Mouse (Mus musculus) hindbrain, embryonic 15.5 days (tissue): Measurements from ENCODE around the gene Gm572. TPM values are rescaled to one million over a fixed set of nuclear protein-coding genes. Genes with fewer than 3 reads are reported as not detected.
A peak's percentile ranks its signal among the peaks of the same experiment; 100 is the strongest.

ENCODE experiments used
- ATAC-seq: fragments of 200-750 bp; cut with Nextera tagmentation; 2 replicates; pipeline ENCODE4 v1.8.0; 2017; ENCODE audit warnings: low read depth, moderate number of reproducible peaks, moderate TSS enrichment; ENCODE audit not compliant: low FRiP score
- H3K27ac ChIP-seq: fragments of 300-500 bp; sonication (generic); replicated peaks from 2 replicates; pipeline ENCODE4 v1.5.1; 2015; ENCODE audit warnings: mild to moderate bottlenecking, inconsistent platforms
- H3K27me3 ChIP-seq: fragments of 300-500 bp; sonication (generic); 2 replicates; pipeline ENCODE4 v1.6.1; 2015; ENCODE audit warnings: control low read depth, inconsistent platforms
- H3K36me3 ChIP-seq: fragments of 300-500 bp; sonication (generic); 2 replicates; pipeline ENCODE4 v1.6.1; 2015; ENCODE audit warnings: control low read depth, inconsistent platforms
- H3K4me1 ChIP-seq: fragments of 300-500 bp; sonication (generic); replicated peaks from 2 replicates; pipeline ENCODE4 v1.6.1; 2015; ENCODE audit warnings: control low read depth, inconsistent platforms
- H3K4me2 ChIP-seq: fragments of 300-500 bp; sonication (generic); 2 replicates; pipeline ENCODE4 v1.6.1; 2015; ENCODE audit warnings: moderate library complexity, mild to moderate bottlenecking, inconsistent platforms
- H3K4me3 ChIP-seq: fragments of 300-500 bp; sonication (generic); 2 replicates; pipeline ENCODE4 v1.5.1; 2015; ENCODE audit warnings: mild to moderate bottlenecking, inconsistent platforms
- H3K9ac ChIP-seq: fragments of 300-500 bp; sonication (generic); 2 replicates; pipeline ENCODE4 v1.6.1; 2015; ENCODE audit warnings: inconsistent platforms
- H3K9me3 ChIP-seq: fragments of 300-500 bp; sonication (generic); 2 replicates; pipeline ENCODE4 v1.6.1; 2016; ENCODE audit warnings: control low read depth, inconsistent platforms
- WGBS: fragments of 180-500 bp; shearing (Covaris S2); methylation state at CpG from one replicate; pipeline ENCODE4 v1.1.7; 2015; 5-methylcytosine and 5-hydroxymethylcytosine counted together
- polyA plus RNA-seq: library from polyadenylated mRNA; unstranded; fragments of >200 nt; fragmentation: Nextera tagmentation; extraction: Ambion mirVana; gene quantifications from 2 replicates; pipeline ENCODE4 v1.2.1, GENCODE M21; 2015

Gene Gm572
- polyA plus RNA-seq, 1 experiment from 2014 or later = not detected

- H3K4me2 ChIP-seq = no peak overlapping the region
- H3K9ac ChIP-seq = no peak overlapping the region
- 27% methylated on average over 5 of the region's 5 CpGs for WGBS
- H3K27ac ChIP-seq = no peak overlapping the region
- no peaks in the 10 kb centered on the region for H3K9me3 ChIP-seq
- H3K4me1 ChIP-seq = 0 out of 2 replicates have a peak, but pooled peaks cover 4% of the 10 kb centered on the region
- no peak overlapping the region for H3K4me3 ChIP-seq
- H3K27me3 ChIP-seq = no peaks in the 10 kb centered on the region
- H3K36me3 ChIP-seq = 0 out of 2 replicates have a peak, but pooled peaks cover 3% of the 10 kb centered on the region
- no peak for ATAC-seq
These were observed 35.4 kb upstream of the Gm572 start for GRCm38 (mm10) chr4:148607758-148608157.

- H3K4me1 ChIP-seq = peaks cover 22% of the 10 kb centered on the region
- peaks cover 7% of the 10 kb centered on the region; the same call in 1 of the 2 replicates for H3K36me3 ChIP-seq
- no peak for ATAC-seq
- H3K27me3 ChIP-seq = no peaks in the 10 kb centered on the region
- 82% methylated on average over 5 of the region's 5 CpGs for WGBS
- H3K9me3 ChIP-seq = no peaks in the 10 kb centered on the region
- H3K4me2 ChIP-seq = no peak overlapping the region
- no peak overlapping the region for H3K9ac ChIP-seq
- H3K4me3 ChIP-seq = no peak overlapping the region
- H3K27ac ChIP-seq = no peak overlapping the region
These were observed 33.3 kb upstream of the Gm572 start for GRCm38 (mm10) chr4:148609805-148610204.

GRCm38 (mm10) chr4:148610631-148611364 lies 32.3 kb upstream of the Gm572 start:
- no peak overlapping the region for H3K9ac ChIP-seq
- H3K4me1 ChIP-seq = peaks cover 22% of the 10 kb centered on the region
- H3K36me3 ChIP-seq = peaks cover 17% of the 10 kb centered on the region
- WGBS = 75% methylated on average over 5 of the region's 5 CpGs
- ATAC-seq = no peak
- H3K4me2 ChIP-seq = no peak overlapping the region
- H3K4me3 ChIP-seq = no peak overlapping the region
- H3K27ac ChIP-seq = no peak overlapping the region
- H3K27me3 ChIP-seq = no peaks in the 10 kb centered on the region
- H3K9me3 ChIP-seq = no peaks in the 10 kb centered on the region

GRCm38 (mm10) chr4:148612557-148612956 lies 30.6 kb upstream of the Gm572 start:
- Histone ChIP-seq H3K4me2 (no peak overlapping the region), H3K4me3 (no peak overlapping the region), H3K27ac (0 out of 2 replicates have a peak overlapping the region, but pooled peaks have one; percentile 6), H3K9ac (no peak overlapping the region), H3K4me1 (peaks cover 22% of the 10 kb centered on the region), H3K36me3 (peaks cover 25% of the 10 kb centered on the region), H3K27me3 (no peaks in the 10 kb centered on the region), H3K9me3 (no peaks in the 10 kb centered on the region)
- 32% methylated on average over 4 of the region's 4 CpGs for WGBS
- no peak for ATAC-seq

DNA sequence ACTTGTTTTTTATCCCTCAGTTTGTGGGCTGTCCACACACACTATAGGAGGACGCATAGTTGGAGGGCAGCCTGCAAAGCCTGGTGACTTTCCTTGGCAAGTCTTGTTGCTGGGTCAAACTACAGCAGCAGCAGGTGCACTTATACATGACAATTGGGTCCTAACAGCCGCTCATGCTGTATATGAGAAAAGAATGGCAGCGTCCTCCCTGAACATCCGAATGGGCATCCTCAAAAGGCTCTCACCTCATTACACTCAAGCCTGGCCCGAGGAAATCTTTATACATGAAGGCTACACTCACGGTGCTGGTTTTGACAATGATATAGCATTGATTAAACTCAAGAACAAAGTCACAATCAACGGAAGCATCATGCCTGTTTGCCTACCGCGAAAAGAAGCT lies 29.4 kb upstream of the Gm572 start:
- H3K4me1 ChIP-seq = peaks cover 22% of the 10 kb centered on the region
- no peak overlapping the region for H3K9ac ChIP-seq
- no peak overlapping the region for H3K4me3 ChIP-seq
- no peak for ATAC-seq
- 38% methylated on average over 9 of the region's 9 CpGs for WGBS
- H3K36me3 ChIP-seq = peaks cover 32% of the 10 kb centered on the region
- peak overlapping the region; percentile 10; the same call in 1 of the 2 replicates for H3K27ac ChIP-seq
- no peaks in the 10 kb centered on the region for H3K27me3 ChIP-seq
- no peaks in the 10 kb centered on the region for H3K9me3 ChIP-seq
- H3K4me2 ChIP-seq = no peak overlapping the region

GRCm38 (mm10) chr4:148619805-148620204 lies 23.3 kb upstream of the Gm572 start:
- no peak for ATAC-seq
- Histone ChIP-seq H3K27ac (no peak overlapping the region), H3K4me2 (no peak overlapping the region), H3K9ac (no peak overlapping the region), H3K27me3 (no peaks in the 10 kb centered on the region), H3K9me3 (no peaks in the 10 kb centered on the region), H3K36me3 (peaks cover 80% of the 10 kb centered on the region), H3K4me3 (no peak overlapping the region), H3K4me1 (peaks cover 22% of the 10 kb centered on the region)
- 91% methylated on average over 1 of the region's 1 CpGs for WGBS

DNA sequence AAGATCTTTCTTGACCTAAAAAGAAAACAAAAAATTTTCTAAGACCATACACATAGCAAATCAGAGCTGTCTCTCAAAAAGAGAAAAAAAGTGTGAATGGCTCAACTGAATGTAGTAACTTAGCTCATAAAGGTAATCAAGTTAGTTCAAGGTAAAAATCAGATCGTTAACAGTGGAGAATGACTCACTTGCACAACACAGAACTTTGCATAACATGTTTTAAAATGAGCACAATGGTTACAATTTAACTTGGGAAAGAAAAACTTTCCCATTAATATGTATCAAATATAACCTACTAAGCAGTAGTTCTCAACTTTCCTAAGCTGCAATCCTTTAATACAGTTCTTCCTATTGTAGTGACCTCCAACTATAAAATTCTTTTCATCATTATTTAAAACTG lies 22.4 kb upstream of the Gm572 start:
- Histone ChIP-seq H3K27ac (no peak overlapping the region), H3K4me1 (peaks cover 28% of the 10 kb centered on the region), H3K4me3 (no peak overlapping the region), H3K36me3 (peaks cover 74% of the 10 kb centered on the region), H3K9ac (no peak overlapping the region), H3K4me2 (no peak overlapping the region), H3K9me3 (no peaks in the 10 kb centered on the region), H3K27me3 (no peaks in the 10 kb centered on the region)
- ATAC-seq = no peak
- WGBS = 98% methylated on average over 1 of the region's 1 CpGs

DNA sequence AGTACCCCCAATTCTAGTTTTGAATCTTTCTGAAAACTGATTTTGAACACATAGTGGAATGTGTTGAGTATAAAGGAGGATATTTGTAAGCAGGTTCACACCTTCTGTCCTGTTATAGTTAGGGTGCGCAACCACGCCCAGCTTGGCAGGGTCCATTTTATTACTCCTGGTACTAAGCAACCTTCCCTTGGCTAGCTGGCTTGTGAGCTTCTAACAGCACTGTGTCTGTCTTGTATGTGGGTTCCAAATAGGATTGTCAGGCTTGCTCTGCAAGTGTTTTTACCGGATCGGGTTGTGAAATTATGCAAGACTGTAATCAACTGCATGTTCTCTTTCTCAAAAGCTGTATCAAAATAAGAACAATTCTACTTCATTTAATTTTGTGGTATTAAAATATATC lies 20.6 kb upstream of the Gm572 start:
- no peak overlapping the region for H3K27ac ChIP-seq
- WGBS = 97% methylated on average over 4 of the region's 4 CpGs
- no peak for ATAC-seq
- H3K4me1 ChIP-seq = peaks cover 32% of the 10 kb centered on the region
- H3K4me2 ChIP-seq = no peak overlapping the region
- H3K9me3 ChIP-seq = no peaks in the 10 kb centered on the region
- H3K27me3 ChIP-seq = no peaks in the 10 kb centered on the region
- H3K36me3 ChIP-seq = peaks cover 66% of the 10 kb centered on the region
- no peak overlapping the region for H3K9ac ChIP-seq
- no peak overlapping the region for H3K4me3 ChIP-seq

- WGBS = 87% methylated on average over 4 of the region's 4 CpGs
- H3K9ac ChIP-seq = no peak overlapping the region
- H3K4me1 ChIP-seq = peaks cover 32% of the 10 kb centered on the region
- H3K36me3 ChIP-seq = peaks cover 60% of the 10 kb centered on the region
- H3K27me3 ChIP-seq = no peaks in the 10 kb centered on the region
- no peak overlapping the region for H3K27ac ChIP-seq
- H3K9me3 ChIP-seq = no peaks in the 10 kb centered on the region
- no peak overlapping the region for H3K4me3 ChIP-seq
- ATAC-seq = no peak
- no peak overlapping the region for H3K4me2 ChIP-seq
These were observed 19.5 kb upstream of the Gm572 start for GRCm38 (mm10) chr4:148623609-148624008.

- ATAC-seq = no peak
- Histone ChIP-seq H3K27ac (no peak overlapping the region), H3K4me1 (peaks cover 32% of the 10 kb centered on the region), H3K9me3 (no peaks in the 10 kb centered on the region), H3K27me3 (no peaks in the 10 kb centered on the region), H3K4me3 (peak overlapping the region; percentile 94), H3K36me3 (peaks cover 46% of the 10 kb centered on the region), H3K9ac (0 out of 2 replicates have a peak overlapping the region, but pooled peaks have one; percentile 96), H3K4me2 (peak overlapping the region; percentile 87)
- WGBS = 85% methylated on average over 10 of the region's 10 CpGs
These were observed 18.1 kb upstream of the Gm572 start for GRCm38 (mm10) chr4:148625010-148625409.

GRCm38 (mm10) chr4:148625756-148626622 lies 17.1 kb upstream of the Gm572 start:
- H3K27ac ChIP-seq = peak overlapping the region; percentile 96
- H3K27me3 ChIP-seq = no peaks in the 10 kb centered on the region
- H3K36me3 ChIP-seq = peaks cover 38% of the 10 kb centered on the region
- peak overlapping the region; percentile 96 for H3K9ac ChIP-seq
- H3K4me3 ChIP-seq = peak overlapping the region; percentile 94
- peak; percentile 67 for ATAC-seq
- WGBS = under 1% methylated on average over 57 of the region's 57 CpGs
- no peaks in the 10 kb centered on the region for H3K9me3 ChIP-seq
- H3K4me2 ChIP-seq = peak overlapping the region; percentile 87
- H3K4me1 ChIP-seq = peaks cover 32% of the 10 kb centered on the region

GRCm38 (mm10) chr4:148626623-148627185 lies 16.4 kb upstream of the Gm572 start, which contains the start of gene Tardbp:
Gene Tardbp, minus strand, starts transcription at chr4:148627019.
- 0% methylated on average over 51 of the region's 51 CpGs for WGBS
- H3K27me3 ChIP-seq = no peaks in the 10 kb centered on the region
- peak within 1 kb of the TSS; percentile 96 for H3K27ac ChIP-seq
- peak within 1 kb of the TSS; percentile 96 for H3K9ac ChIP-seq
- H3K9me3 ChIP-seq = no peaks in the 10 kb centered on the region
- peak within 1 kb of the TSS; percentile 94 for H3K4me3 ChIP-seq
- H3K4me2 ChIP-seq = peak within 1 kb of the TSS; percentile 87
- H3K36me3 ChIP-seq = peaks cover 31% of the 10 kb centered on the region
- peak; percentile 97 for ATAC-seq
- peaks cover 32% of the 10 kb centered on the region for H3K4me1 ChIP-seq
